Mouse (Mus musculus): ENCODE results near the gene Coro1a. TPM values are rescaled to one million over a fixed set of nuclear protein-coding genes. Genes with fewer than 3 reads are reported as not detected.

Coro1a gene
- total RNA-seq, 2 experiments from 2014 or later, result 2.0 to 2.4 TPM

DNA sequence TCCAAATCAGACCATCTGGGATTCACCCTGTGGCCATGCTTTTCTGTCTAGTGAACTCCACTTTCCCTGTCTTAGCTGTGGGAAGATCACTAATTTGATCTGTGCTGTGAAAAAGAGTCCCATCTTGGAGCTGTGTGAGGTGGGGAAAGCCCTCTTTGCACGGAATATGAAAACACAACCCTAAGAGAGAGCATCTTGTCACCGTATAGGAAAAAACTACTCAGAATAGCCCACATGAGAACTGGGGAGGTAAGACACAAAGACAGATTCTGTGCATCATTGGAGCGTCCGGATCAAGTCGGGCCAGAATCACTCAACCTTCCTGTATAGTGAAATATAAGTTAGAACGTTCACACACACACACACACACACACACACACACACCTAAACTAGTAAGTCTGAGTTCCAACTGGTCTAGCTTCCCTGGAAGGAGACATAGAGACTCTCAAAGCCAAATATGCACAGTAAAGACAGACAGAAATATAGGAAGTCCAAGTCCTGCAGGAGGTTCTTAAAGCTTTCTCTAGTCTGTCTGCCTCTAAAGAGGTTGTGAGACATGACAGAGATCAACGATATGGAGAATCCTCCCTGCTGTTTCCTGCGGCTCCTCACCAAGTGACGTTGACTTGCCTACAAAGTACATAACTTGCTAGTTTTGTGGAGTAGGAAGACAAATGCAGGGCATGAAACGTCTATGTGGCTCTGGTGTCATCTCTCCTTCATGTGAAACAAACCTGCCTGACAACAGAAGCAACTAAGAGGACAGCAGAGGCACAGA, 777 bp upstream of the Coro1a start:
- DNase-seq (ENCODE audit: low spot score), result no peak

DNA sequence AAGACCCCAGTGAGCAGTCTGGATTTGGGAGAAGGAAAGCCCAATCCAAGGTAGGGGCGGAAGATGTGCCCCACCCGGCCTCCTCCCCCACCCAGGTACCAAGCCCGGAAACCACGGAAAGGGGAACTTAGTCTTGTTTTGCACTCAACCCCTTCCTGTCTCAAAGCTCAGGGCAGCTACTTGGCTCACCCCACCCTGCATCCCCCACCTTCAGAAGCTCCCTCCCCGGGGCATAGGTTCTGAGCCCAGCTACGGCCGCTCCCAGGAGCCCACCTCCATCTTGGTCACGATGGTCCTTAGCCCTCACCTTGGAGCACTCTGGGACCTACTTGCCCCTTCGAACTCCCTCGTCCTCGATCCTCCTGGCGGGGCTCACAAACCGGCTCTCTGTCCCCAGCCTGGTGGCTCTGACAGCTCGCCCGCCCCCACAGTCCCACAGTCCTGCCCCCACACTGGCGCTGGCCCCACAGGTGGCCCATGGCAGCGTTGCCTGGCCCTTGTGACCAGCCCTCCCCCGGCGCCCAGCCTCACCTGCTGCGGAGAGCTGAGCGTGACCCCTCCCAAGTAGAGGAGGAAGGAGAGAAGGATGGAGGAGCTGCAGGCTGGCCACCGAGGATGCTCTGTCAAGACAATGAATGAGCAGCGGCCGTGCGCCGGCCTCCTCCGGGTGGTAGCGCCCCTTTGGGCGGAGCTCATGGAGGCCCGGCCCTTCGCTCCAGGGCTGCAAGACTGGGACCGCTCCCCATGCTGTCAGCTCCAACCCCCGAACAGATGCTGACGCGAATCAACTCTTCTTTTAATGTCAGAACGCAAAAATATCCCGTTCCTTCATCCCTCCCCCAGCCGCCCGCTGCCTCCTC, 3.2 kb downstream of the Coro1a start:
- peak; percentile 51 for DNase-seq (ENCODE audit: low spot score)

DNA sequence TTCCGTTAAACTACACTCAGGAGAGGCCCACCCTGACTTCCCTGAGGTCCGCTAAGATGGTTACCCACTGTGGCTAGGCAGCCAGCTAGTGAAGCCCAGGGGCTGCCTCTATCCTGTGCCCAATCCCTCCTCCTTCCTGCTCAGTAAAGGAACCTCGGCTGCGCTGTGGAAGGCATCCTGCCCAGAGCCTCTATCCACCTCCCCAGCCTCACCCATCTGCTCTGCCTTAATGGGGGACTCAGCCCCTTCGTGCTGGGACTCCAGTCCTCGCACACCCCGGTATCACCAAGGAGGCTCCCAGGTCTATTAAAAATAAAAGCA, 3.9 kb downstream of the Coro1a start:
- no peak for DNase-seq (ENCODE audit: low spot score)

DNA sequence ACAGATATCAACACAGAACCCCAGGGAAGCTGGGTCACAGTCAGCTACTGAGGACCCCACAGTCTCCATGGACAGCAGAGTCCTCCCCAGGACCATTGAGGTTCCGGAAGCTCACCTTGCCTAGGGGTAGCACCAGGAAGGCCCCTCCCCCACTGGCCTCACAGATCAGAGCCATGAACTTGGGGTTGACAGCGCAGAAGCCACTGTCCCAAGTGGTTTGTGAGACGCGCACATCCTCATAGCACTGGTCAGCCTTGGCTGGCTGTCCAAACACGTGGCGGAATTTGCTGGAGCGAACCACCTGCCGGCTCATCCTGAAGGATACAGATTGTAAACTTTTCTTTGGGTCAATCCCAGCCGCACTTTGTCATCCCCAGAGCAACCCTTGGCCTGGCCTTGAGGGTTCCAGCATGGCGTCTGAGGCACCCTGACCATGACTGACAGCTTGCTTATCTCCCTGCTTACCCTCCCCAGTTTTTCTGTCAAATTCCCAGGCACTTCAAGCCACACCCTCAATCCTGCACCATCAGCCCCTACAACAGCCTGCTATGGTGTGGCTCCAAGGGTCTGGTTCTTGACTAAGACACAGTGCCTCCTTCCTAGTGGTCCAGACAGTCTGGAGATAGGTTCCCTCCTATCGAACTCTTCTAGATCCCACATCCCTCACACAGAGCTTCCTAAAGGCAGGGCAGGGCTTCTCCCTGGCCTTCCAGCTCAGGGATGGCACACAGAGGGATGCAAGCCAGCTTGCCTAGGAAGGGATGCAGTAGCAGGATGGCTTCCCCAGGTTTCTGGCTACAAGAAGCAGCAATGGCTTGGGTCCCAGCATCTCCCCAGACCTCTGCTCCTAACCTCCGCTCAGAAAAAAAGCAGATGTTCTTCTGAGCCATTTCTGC, 4.5 kb downstream of the Coro1a start:
- no peak for DNase-seq (ENCODE audit: low spot score)

DNA sequence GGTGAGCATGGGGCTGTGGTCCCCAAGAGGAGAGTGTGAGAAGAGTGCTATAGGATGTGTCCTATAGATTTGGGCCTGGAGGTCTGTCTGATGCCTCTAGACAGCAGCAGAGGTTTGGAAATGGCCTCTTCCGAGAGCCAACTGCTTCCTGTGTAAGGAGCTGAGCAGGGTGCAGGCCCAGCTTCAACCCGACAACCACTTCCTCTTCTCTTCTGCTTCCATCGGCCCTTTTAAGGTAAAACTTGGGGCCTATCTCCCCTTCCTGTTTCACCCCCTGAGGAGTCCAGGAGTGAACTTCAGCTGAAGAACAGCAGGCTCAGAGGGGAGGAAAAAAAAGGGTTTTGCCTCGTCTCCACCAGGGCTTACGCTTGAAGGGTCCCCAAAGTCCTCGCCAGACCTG, 5.2 kb downstream of the Coro1a start:
- no peak for DNase-seq (ENCODE audit: low spot score)

DNA sequence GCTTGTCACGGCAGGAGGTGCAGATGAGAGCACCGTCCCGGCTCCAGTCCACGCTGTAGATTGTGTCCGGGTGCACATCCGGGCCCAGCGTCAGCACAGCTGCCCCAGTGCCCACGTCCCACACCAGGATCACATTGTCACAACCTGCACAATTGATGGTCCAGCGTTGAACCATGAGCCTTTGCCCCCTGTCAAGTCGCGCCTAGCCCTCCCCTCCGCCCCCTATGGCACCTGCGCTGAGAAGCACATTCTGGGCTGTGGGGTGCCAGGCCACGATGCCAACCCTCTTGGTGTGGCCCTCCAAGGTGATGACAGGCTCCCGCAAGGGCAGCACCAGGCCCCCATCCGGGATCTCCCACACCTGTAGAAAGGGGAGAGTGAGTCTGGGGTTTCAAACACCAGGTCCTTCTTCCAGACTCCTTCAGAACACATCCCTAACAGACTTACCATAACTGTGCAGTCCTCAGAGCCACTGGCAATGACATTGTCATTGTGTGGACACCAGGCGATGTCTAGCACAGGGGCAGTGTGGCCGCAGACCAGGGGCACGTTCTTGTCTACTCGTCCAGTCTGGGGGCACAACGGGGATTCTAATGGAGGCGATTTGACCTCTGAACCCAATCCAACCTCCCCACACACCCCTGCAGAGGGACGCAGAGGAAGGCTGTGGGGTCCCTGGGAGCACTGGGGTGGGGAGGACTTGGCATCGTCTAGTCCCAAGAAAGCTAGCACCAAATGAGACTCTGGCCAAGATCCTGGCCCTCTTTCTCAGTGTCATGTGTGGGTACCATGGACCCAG, 5.8 kb downstream of the Coro1a start:
- DNase-seq (ENCODE audit: low spot score), result no peak

DNA sequence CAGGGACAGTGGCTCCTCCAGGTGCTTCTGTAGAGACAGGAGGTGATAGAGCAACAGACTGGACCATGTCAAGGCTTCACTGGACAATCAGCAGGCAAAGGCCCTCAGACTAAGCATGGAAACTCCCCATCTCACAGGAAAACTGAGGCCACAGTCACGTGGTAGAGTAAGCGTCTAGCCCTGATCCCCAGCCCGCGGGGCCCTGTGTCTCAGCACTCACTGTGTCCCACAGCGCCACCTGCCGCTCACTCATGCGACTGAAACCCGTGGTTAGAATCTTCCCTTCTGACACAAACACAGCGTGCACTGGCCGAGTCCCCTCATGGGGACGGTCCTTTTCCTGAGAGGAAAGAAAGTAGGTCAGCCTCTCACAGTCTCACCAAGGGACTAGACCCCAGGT, 6.5 kb downstream of the Coro1a start:
- DNase-seq (ENCODE audit: low spot score), result peak; percentile 87

DNA sequence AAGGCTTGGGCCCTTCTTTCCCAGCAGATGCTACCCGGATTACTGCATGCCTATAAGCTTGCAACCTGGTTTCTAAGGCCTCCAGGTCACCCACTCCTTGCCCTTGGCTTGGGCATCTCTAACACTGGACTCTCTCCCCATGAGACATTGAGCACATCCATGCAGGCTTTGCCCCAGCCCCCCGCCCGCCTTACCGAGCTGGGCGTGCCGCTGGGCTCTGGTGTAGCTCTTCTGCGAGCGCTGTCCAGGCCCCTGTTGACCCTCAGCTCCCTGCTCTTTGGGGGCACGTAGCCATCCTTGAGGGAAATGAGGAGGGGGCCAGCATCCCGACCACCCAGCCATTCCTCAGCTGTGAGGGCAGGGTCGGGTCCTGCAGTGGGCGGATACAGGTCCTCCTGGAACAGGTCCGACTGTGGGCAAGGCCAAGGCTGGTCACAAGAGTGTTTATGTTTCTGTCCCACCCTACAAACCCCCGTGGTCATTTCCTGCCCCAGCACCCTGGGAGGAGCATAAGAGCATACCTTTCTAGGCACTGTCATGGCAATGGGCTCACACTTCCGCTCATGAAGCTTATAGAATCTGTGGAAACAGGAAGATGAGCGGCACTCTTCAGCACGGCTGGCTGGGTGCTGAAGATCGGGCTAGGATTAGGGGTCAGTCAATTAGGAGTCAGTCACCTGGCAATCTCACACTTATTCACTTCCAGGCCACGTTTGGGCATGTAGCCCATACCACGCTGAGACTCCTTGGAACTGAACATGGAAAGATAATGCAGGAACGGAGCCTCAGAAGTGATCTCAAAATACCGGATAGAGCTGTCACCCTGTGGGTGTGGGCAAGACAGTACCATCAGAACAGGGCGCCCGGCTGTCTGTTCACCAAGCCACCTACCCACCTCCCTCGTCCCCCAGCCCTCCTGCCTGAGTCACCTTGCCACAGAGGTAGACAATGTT, 7.2 kb downstream of the Coro1a start:
- no peak for DNase-seq (ENCODE audit: low spot score)

DNA sequence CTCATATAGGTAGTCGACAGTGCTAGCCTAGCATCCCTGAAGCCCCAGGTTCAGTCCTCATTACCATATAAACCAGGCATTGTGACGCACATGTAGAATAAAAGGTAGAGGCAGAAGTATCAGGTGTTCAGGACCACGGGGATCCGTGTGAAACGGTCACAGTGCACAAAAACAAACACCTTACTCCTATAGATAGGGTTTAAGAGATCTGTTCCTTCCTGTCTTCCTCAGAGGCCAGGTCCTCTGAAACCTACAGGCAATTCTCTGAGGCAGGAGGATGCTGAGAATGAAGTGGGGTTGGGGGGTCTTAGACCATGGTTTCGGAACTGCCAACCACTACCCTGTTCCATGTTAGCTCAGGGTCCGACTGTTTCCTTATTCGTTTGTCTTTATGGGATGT, 9.7 kb downstream of the Coro1a start:
- DNase-seq (ENCODE audit: low spot score), result no peak

DNA sequence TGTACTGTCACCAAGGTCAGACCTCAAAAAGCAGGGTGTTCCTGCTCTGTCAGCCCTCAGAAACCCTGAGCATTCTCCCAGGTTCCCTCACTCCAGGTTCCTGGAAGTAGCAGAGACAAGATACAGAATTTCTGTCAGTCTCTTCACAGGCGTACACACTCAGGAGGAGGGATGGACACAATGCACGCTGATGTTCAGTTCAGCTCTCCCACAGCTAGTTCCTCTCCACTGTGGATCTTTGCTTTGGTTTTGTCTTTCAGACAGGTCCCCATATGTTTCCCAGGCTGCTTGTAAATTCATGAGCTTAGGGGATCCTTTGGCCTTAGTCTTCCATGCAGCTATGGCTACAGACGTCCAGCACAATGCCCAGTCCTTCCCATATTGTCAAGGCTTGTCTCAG, 10.7 kb downstream of the Coro1a start:
- no peak for DNase-seq (ENCODE audit: low spot score)

DNA sequence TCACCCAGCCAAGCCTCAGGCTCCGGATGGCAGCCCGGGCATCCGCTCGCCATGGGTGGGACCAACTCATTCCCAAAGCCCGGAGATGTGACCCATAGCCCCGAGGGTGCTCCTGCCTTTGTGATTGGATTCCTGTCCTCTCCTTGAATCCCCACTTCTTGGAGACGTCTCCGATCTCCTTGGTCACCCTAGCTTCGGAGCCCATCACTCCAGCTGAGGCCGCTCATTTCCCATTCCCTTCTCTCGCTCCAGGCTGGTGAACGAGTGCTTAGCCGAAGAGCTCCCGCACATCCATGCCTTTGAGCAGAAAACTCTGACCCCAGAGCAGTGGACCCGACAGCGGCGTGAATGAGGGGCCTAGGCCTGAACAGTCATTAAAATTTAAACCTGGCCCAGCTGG, 11.3 kb downstream of the Coro1a start:
- no peak for DNase-seq (ENCODE audit: low spot score)

DNA sequence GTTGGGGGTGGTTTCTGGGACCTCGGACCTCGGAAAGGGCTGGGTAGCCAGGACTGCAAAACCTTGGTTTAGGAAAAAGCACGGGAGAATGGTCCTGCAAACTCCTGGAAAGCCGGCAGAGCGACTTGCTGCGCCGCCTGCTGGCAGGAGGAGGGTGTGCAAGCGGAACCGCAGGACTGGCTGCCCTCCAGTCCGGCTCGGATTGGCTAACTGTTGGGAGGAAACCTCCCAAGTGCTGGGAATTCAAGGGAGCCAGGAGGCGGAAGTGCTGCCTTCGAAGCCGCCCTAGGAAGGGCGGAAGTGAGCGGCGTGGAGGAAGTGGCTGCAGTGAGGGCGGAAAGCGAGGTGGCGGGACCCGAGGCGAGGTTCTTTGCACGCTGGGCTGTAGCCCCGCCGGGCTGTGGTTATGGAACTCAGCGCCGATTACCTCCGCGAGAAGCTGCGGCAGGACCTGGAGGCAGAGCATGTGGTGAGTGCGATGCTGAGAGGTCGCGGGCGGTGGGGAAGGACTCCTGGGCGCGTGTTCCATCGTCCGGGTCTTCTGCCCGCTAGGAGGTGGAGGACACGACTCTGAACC, 11.9 kb downstream of the Coro1a start, which contains the start of gene Slx1b:
TSS of gene Slx1b (minus strand) at position 154 of the 577 bp plus-strand sequence.
- peak; percentile 96 for DNase-seq (ENCODE audit: low spot score)

DNA sequence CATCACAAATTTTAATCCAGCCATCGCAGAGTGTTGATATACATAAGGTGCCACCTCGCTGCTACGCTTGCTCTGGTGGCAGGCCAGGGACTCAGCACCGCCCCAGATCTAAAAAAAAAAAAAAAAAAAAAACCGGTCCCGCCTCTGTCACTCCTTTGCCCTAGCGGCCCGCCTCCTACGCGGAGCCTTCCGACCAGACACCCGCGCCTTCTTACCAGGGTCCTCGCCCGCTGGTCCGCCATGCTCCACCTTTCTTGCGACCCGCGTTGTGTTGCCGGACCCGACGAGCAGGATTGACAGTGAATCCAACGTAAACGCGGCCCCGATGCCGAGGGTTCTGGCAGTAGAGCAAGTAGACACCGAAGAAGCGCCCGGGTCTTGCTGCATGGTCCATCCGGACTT, 12.4 kb downstream of the Coro1a start, which contains the start of gene Bola2:
TSS of gene Bola2 (plus strand) at position 192 of the 402 bp plus-strand sequence.
- peak; percentile 67 for DNase-seq (ENCODE audit: low spot score)

DNA sequence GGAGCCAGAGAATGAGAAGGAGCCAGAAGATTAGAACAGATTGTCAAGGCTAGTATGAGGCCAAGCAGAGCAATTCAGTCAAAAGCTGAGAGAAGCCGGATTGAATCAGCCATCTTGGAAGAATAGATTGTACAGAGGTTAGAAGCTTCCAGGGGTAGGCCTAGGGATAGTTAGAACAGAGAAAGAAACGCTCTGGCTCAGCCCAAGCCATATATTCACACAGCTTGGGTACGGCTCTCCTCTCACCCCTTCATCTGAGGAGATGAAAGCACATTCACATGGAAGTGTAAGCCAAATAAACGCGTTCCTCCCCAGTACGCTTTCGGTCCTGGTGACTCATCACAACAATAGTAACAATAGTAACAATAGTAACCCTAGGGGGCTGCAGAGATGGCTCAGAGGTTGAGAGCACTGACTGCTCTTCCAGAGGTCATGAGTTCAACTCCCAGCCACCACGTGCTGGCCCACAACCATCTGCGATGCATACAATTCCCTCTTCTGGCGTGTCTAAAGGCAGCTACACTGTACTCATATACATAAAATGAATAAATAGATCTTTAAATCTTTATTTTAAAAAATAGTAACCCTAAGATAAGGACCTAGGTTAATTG, 13.0 kb downstream of the Coro1a start:
- DNase-seq (ENCODE audit: low spot score), result no peak

DNA sequence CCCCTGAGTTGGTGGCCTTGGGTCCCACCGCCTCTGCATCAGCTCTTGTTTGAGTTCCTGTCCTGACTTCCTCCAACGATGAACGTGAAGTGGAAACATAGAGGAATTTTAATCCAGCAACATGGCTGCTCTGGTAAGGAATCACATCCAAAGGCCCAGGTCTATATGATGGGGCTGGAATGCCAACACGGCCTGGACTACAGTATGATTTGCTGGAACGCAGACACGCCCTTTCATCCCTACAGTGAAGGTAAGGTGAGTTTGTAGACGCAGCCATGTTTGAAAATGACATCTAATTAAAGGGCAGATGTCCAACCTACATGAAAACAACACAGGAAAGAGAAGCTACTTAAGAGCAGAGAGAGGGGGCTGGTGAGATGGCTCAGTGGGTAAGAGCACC, 13.8 kb downstream of the Coro1a start:
- DNase-seq (ENCODE audit: low spot score), result no peak

DNA sequence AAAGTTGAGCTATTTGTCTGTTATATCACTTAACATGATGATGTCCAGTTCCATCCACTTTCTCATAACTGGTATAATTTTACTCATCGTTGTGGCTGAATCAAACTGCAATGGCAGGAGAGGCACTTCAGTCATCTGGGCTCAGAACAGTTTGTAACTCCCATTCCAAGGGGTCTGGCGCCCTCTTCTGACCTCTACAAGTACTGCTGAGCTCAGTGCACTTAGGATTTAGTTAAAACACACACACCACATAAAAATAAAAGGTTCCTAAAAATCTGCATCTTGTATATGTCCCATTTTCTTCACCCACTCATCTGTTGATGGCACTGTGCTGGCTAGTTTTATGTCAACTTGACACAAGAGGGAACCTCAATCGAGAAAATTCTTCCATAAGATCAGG, 14.3 kb downstream of the Coro1a start:
- peak; percentile 88 for DNase-seq (ENCODE audit: low spot score)

DNA sequence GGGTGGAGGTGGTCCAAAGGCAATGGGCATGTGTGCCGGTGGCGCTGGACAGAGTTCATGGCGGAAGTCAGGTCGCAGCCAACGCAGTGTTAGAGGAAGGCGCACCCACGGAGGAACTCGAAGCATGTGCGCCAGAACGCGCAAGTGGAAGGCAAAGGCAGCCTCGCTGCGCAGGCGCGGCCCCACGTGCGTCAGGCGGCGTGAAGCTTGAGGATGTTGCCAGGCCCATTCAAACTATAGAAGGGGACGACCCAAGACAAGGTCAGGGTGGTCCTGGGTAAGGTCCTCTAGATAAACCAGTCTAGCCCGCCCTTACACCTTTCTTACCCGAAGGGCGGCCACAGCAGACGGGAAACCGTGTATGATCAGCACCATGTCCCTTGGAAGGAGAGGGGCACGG, 15.2 kb downstream of the Coro1a start:
- no peak for DNase-seq (ENCODE audit: low spot score)

DNA sequence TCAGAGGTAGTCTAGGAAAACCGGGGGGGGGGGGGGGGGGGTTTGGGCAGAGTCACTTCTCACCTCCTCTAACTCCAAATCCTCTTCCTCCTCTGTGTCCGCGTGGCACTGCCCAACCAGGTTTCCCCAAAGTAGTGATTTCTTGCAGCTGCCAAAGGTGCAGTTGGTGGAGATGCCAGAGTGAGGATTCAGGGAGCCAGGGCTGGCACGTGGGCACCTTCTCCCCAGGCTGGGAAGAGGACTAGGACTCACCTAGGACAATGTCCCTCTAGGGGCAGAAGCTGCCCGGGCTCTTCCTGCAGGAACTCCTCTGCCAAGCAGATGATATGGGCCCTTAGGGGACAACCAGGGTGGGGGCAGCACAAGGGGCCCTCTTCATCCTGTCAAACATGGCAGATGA, 15.9 kb downstream of the Coro1a start:
- no peak for DNase-seq (ENCODE audit: low spot score)

DNA sequence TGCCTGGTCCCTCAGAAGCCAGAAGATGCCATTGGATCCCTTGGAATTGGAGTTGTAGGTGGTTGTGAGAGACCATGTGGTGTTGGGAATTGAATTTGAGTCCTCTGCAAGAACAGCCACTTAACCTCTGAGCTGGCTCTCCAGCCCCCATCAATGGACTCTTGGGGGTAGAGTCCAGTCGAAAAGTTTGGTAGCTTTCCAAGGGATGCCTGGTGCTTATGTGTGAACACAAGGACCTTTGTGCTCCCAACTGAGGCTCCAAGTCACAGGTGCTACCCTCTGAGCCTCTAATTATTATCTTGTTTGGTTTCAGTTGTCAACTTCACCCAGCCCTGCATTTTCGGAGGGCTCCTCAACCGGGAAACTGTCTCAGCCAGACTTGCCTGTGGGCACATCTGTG, 16.9 kb downstream of the Coro1a start:
- no peak for DNase-seq (ENCODE audit: low spot score)

Measured in gastrocnemius, adult 18-20 months (tissue).